Mouse (Mus musculus) neural tube, embryonic 12.5 days (tissue): ENCODE data around the gene Wnt7b. TPM values are rescaled to one million over a fixed set of nuclear protein-coding genes. Genes with fewer than 3 reads are reported as not detected.

Experiments used
- ATAC-seq: fragments of 200-750 bp; cut with Nextera tagmentation; 2 replicates; pipeline ENCODE4 v1.8.0; 2017; ENCODE audit warnings: low read depth, mild to moderate bottlenecking, moderate TSS enrichment, moderate library complexity; ENCODE audit not compliant: low FRiP score
- H3K27ac ChIP-seq: fragments of 300-500 bp; sonication (generic); 2 replicates; pipeline ENCODE4 v1.5.1; 2016
- H3K27me3 ChIP-seq: fragments of 300-500 bp; sonication (generic); replicated peaks from 2 replicates; pipeline ENCODE4 v1.6.1; 2016; ENCODE audit warnings: mild to moderate bottlenecking
- H3K36me3 ChIP-seq: fragments of 300-500 bp; sonication (generic); 2 replicates; pipeline ENCODE4 v1.6.1; 2016; ENCODE audit warnings: mild to moderate bottlenecking
- H3K4me1 ChIP-seq: fragments of 300-500 bp; sonication (generic); 2 replicates; pipeline ENCODE4 v1.6.1; 2016
- H3K4me2 ChIP-seq: fragments of 300-500 bp; sonication (generic); replicated peaks from 2 replicates; pipeline ENCODE4 v1.6.1; 2016; ENCODE audit warnings: mild to moderate bottlenecking
- H3K4me3 ChIP-seq: fragments of 300-500 bp; sonication (generic); 2 replicates; pipeline ENCODE4 v1.5.1; 2016
- H3K9ac ChIP-seq: fragments of 300-500 bp; sonication (generic); 2 replicates; pipeline ENCODE4 v1.6.1; 2016; ENCODE audit warnings: mild to moderate bottlenecking
- H3K9me3 ChIP-seq: fragments of 300-500 bp; sonication (generic); 2 replicates; pipeline ENCODE4 v1.6.1; 2016; ENCODE audit warnings: mild to moderate bottlenecking
- WGBS: fragments of 180-500 bp; shearing (Covaris S2); methylation state at CpG from one replicate; pipeline ENCODE4 v1.1.7; 2016; 5-methylcytosine and 5-hydroxymethylcytosine counted together
- polyA plus RNA-seq: library from polyadenylated mRNA; unstranded; fragments of >200 nt; fragmentation: Nextera tagmentation; extraction: Ambion mirVana; gene quantifications from 2 replicates; pipeline ENCODE4 v1.2.1, GENCODE M21; 2016

Wnt7b gene
- polyA plus RNA-seq, 1 experiment from 2014 or later, result 90.3 TPM

DNA sequence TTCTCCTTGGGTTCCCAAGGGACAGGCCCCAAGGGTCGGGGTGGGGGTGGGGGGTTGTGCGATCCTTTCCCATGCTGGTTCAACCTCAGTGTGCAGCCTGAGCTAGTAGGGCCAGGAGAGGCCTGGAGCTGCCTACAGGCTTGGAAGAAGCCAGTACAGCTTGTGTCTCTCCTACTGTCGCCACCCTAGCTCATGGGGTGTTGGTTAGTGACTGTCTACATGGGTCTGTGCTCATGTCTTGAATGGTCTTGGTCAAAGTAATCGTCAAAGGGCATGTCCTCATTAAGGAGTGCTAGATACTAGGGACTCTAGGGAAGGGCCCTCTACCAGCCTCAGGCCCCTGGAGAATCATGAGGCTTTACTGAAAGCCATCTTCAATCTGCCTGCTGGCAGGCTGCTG is 84.7 kb downstream of the Wnt7b start:
- Histone ChIP-seq H3K36me3 (no peaks in the 10 kb centered on the region), H3K4me2 (peak overlapping the region; percentile 36), H3K9me3 (no peaks in the 10 kb centered on the region), H3K27me3 (no peaks in the 10 kb centered on the region), H3K4me1 (peaks cover 32% of the 10 kb centered on the region), H3K9ac (no peak overlapping the region), H3K4me3 (no peak overlapping the region), H3K27ac (peak overlapping the region; percentile 53)
- no peak; the same call in 1 of the 2 replicates for ATAC-seq
- 73% methylated on average over 4 of the region's 4 CpGs for WGBS

DNA sequence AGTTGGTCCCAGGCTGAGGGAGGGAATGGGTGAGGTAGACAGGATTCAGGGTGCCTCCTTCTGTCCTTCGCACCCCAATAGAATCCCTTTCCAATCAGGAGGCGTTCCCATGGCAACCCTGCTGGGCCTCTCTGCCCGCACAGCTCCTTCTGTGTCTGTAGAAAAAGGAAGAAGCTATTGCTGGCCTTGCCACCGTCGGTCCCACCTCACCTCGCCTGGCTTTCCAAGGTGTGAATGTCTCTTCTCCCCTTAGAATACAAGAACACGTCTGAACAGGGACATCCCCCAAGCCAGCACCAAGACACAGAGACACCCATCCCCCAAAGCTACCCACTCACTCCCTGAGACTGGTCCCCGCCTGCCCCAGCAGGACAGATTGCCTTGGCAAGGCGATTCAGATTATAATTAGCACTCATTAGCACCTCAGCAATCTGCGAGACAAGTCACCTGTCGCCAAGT is 88.1 kb downstream of the Wnt7b start:
- H3K9ac ChIP-seq, result no peak overlapping the region
- no peak overlapping the region for H3K4me3 ChIP-seq
- H3K9me3 ChIP-seq, result no peaks in the 10 kb centered on the region
- peaks cover 44% of the 10 kb centered on the region for H3K4me1 ChIP-seq
- no peak overlapping the region for H3K27ac ChIP-seq
- peak; percentile 52; the same call in 1 of the 2 replicates for ATAC-seq
- 2% methylated on average over 11 of the region's 11 CpGs for WGBS
- no peaks in the 10 kb centered on the region for H3K36me3 ChIP-seq
- no peaks in the 10 kb centered on the region for H3K27me3 ChIP-seq
- H3K4me2 ChIP-seq, result no peak overlapping the region

- H3K27ac ChIP-seq, result no peak overlapping the region
- no peaks in the 10 kb centered on the region for H3K36me3 ChIP-seq
- no peak overlapping the region for H3K4me2 ChIP-seq
- H3K9ac ChIP-seq, result no peak overlapping the region
- 75% methylated on average over 7 of the region's 7 CpGs for WGBS
- H3K9me3 ChIP-seq, result 0 out of 2 replicates have a peak, but pooled peaks cover 3% of the 10 kb centered on the region
- peaks cover 27% of the 10 kb centered on the region for H3K4me1 ChIP-seq
- H3K4me3 ChIP-seq, result no peak overlapping the region
- H3K27me3 ChIP-seq, result no peaks in the 10 kb centered on the region
- ATAC-seq, result no peak
Measured at GRCm38 (mm10) chr15:85489751-85490150, 92.5 kb downstream of the Wnt7b start.

GRCm38 (mm10) chr15:85488900-85489299 is 93.4 kb downstream of the Wnt7b start:
- peaks cover 19% of the 10 kb centered on the region for H3K4me1 ChIP-seq
- 75% methylated on average over 10 of the region's 10 CpGs for WGBS
- H3K27ac ChIP-seq, result no peak overlapping the region
- ATAC-seq, result no peak
- H3K4me3 ChIP-seq, result no peak overlapping the region
- H3K4me2 ChIP-seq, result no peak overlapping the region
- H3K36me3 ChIP-seq, result no peaks in the 10 kb centered on the region
- 0 out of 2 replicates have a peak, but pooled peaks cover 3% of the 10 kb centered on the region for H3K9me3 ChIP-seq
- H3K9ac ChIP-seq, result no peak overlapping the region
- no peaks in the 10 kb centered on the region for H3K27me3 ChIP-seq

Other genes starting within 250 kb of the Wnt7b start
- 453 and 459 TPM in 2 replicates for gene Atxn10, start 246.2 kb downstream of the Wnt7b start, polyA plus RNA-seq
- gene 7530416G11Rik, start 79.2 kb downstream of the Wnt7b start, polyA plus RNA-seq, result not detected in 2 replicates
- gene Ppara, start 152.5 kb upstream of the Wnt7b start, polyA plus RNA-seq, result 1.1 and 1.5 TPM in 2 replicates
- gene Cdpf1, start 229.2 kb upstream of the Wnt7b start, polyA plus RNA-seq, result 17.7 and 19.0 TPM in 2 replicates
- gene Pkdrej, start 239.3 kb upstream of the Wnt7b start, polyA plus RNA-seq, result 0.06 TPM in 2 replicates
- 3.6 and 3.9 TPM in 2 replicates for gene Ttc38, start 249.8 kb upstream of the Wnt7b start, polyA plus RNA-seq